Mouse (Mus musculus) neural tube, embryonic 13.5 days (tissue): Measurements from ENCODE around the gene Gm49396. TPM values are rescaled to one million over a fixed set of nuclear protein-coding genes. Genes with fewer than 3 reads are reported as not detected.

Experiments used
- ATAC-seq: fragments of 200-750 bp; cut with Nextera tagmentation; 2 replicates; pipeline ENCODE4 v1.8.0; 2017; ENCODE audit warnings: low read depth, mild to moderate bottlenecking, moderate TSS enrichment, moderate library complexity
- H3K27ac ChIP-seq: fragments of 300-500 bp; sonication (generic); replicated peaks from 2 replicates; pipeline ENCODE4 v1.5.1; 2015; ENCODE audit warnings: moderate library complexity, mild to moderate bottlenecking, inconsistent platforms
- H3K27me3 ChIP-seq: fragments of 300-500 bp; sonication (generic); 2 replicates; pipeline ENCODE4 v1.6.1; 2015; ENCODE audit warnings: mild to moderate bottlenecking, inconsistent platforms
- H3K36me3 ChIP-seq: fragments of 300-500 bp; sonication (generic); 2 replicates; pipeline ENCODE4 v1.6.1; 2015; ENCODE audit warnings: mild to moderate bottlenecking, inconsistent platforms
- H3K4me1 ChIP-seq: fragments of 300-500 bp; sonication (generic); replicated peaks from 2 replicates; pipeline ENCODE4 v1.6.1; 2015; ENCODE audit warnings: inconsistent platforms
- H3K4me2 ChIP-seq: fragments of 300-500 bp; sonication (generic); 2 replicates; pipeline ENCODE4 v1.6.1; 2015; ENCODE audit warnings: inconsistent platforms, mild to moderate bottlenecking, moderate library complexity
- H3K4me3 ChIP-seq: fragments of 300-500 bp; sonication (generic); 2 replicates; pipeline ENCODE4 v1.5.1; 2015; ENCODE audit warnings: mild to moderate bottlenecking, inconsistent platforms
- H3K9ac ChIP-seq: fragments of 300-500 bp; sonication (generic); 2 replicates; pipeline ENCODE4 v1.6.1; 2015; ENCODE audit warnings: moderate library complexity, mild to moderate bottlenecking, inconsistent platforms
- H3K9me3 ChIP-seq: fragments of 300-500 bp; sonication (generic); 2 replicates; pipeline ENCODE4 v1.6.1; 2016; ENCODE audit warnings: inconsistent platforms
- WGBS: fragments of 180-500 bp; shearing (Covaris S2); methylation state at CpG from one replicate; pipeline ENCODE4 v1.1.7; 2015; 5-methylcytosine and 5-hydroxymethylcytosine counted together
- microRNA-seq: library from miRNA; unstranded; fragments of <30 nt; microRNA quantifications from one replicate; pipeline ENCODE4, GENCODE M21; 2016
- polyA plus RNA-seq: library from polyadenylated mRNA; unstranded; fragments of >200 nt; fragmentation: Nextera tagmentation; extraction: Ambion mirVana; gene quantifications from 2 replicates; pipeline ENCODE4 v1.2.1, GENCODE M21; 2015

Gene Gm49396
- polyA plus RNA-seq, 1 experiment from 2014 or later: 14.5 TPM

GRCm38 (mm10) chr7:30607706-30608309 lies 44.7 kb downstream of the Gm49396 start:
- Histone ChIP-seq H3K27me3 (no peaks in the 10 kb centered on the region), H3K4me3 (no peak overlapping the region), H3K36me3 (no peaks in the 10 kb centered on the region), H3K9ac (no peak overlapping the region), H3K4me1 (no peaks in the 10 kb centered on the region), H3K9me3 (no peaks in the 10 kb centered on the region), H3K4me2 (no peak overlapping the region), H3K27ac (no peak overlapping the region)
- 31% methylated on average over 8 of the region's 8 CpGs for whole genome bisulfite sequencing
- 0 out of 2 replicates have a peak, but pooled peaks have one; percentile 43 for ATAC-seq

GRCm38 (mm10) chr7:30608476-30608875 lies 45.3 kb downstream of the Gm49396 start:
- H3K27me3 ChIP-seq: no peaks in the 10 kb centered on the region
- H3K9me3 ChIP-seq: no peaks in the 10 kb centered on the region
- H3K4me3 ChIP-seq: no peak overlapping the region
- peak overlapping the region; percentile 22; the same call in 1 of the 2 replicates for H3K9ac ChIP-seq
- H3K4me1 ChIP-seq: no peaks in the 10 kb centered on the region
- 52% methylated on average over 16 of the region's 16 CpGs for WGBS
- no peaks in the 10 kb centered on the region for H3K36me3 ChIP-seq
- H3K27ac ChIP-seq: no peak overlapping the region
- no peak for ATAC-seq
- no peak overlapping the region for H3K4me2 ChIP-seq

DNA sequence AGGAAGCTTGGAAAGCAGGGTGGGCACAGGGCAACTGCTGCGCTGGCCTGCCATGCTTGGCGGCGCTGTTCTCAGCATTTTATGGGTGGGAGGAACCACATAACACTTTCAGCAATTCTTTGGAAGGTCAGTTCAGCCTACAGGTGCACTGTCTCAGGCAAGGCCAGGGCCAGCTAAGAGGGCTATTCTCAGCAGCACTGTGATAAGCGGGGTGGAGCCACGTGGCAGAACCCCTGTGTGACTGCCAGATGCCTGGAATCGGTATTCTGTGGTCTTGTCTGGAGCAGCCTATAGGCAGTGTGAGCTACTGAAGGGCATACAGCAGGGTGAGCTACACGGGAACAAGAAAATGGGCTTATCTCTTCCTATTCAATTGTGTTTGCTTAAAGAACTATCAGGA lies 46.9 kb downstream of the Gm49396 start:
- no peaks in the 10 kb centered on the region for H3K9me3 ChIP-seq
- H3K36me3 ChIP-seq: no peaks in the 10 kb centered on the region
- no peaks in the 10 kb centered on the region for H3K4me1 ChIP-seq
- 59% methylated on average over 7 of the region's 7 CpGs for WGBS
- H3K27ac ChIP-seq: no peak overlapping the region
- H3K9ac ChIP-seq: no peak overlapping the region
- no peak overlapping the region for H3K4me3 ChIP-seq
- H3K27me3 ChIP-seq: no peaks in the 10 kb centered on the region
- no peak overlapping the region for H3K4me2 ChIP-seq
- ATAC-seq: no peak

GRCm38 (mm10) chr7:30612654-30613402 lies 49.7 kb downstream of the Gm49396 start, which contains the start of gene Upk1a:
Upk1a (minus strand) TSS chr7:30612847.
- Histone ChIP-seq H3K4me2 (no peak within 1 kb of the TSS), H3K27ac (no peak within 1 kb of the TSS), H3K9me3 (no peaks in the 10 kb centered on the region), H3K9ac (peak within 1 kb of the TSS; percentile 22; the same call in 1 of the 2 replicates), H3K27me3 (no peaks in the 10 kb centered on the region), H3K4me3 (no peak within 1 kb of the TSS), H3K4me1 (no peaks in the 10 kb centered on the region), H3K36me3 (peaks cover 25% of the 10 kb centered on the region)
- no peak for ATAC-seq
- WGBS: 73% methylated on average over 8 of the region's 8 CpGs

DNA sequence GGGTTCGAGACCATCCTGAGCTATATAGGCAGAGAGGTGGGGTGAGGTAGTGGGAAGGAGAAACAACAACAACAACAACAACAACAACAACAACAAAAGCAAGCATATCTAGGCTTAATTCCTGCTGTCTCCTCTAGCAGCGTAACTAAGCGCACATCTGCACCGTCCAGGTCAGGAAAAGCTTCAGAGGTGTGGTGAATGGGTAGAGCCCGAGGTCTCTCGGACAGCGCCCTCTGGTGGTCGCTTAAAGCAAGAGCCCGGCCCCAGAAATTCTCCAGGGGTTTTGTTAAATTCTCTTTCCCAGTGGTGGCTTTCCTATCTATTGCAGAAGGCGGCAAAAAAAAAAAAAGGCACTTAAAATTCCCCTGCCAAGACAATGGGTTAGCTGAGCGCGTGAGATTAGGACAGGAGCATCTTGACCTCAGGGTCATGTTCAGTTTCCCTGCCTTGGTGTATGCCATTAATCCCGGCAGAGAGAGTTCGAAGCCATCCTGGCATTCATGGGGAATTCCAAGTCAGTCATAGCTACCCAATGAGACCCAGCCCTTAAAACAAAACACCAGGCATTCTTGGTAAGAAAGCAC lies 50.5 kb downstream of the Gm49396 start:
- Histone ChIP-seq H3K9ac (peak overlapping the region; percentile 22; the same call in 1 of the 2 replicates), H3K9me3 (no peaks in the 10 kb centered on the region), H3K4me3 (no peak overlapping the region), H3K4me1 (no peaks in the 10 kb centered on the region), H3K4me2 (no peak overlapping the region), H3K27me3 (no peaks in the 10 kb centered on the region), H3K36me3 (peaks cover 33% of the 10 kb centered on the region), H3K27ac (no peak overlapping the region)
- ATAC-seq: 0 out of 2 replicates have a peak, but pooled peaks have one; percentile 40
- WGBS: 23% methylated on average over 14 of the region's 14 CpGs

- Histone ChIP-seq H3K4me1 (no peaks in the 10 kb centered on the region), H3K27ac (no peak overlapping the region), H3K27me3 (no peaks in the 10 kb centered on the region), H3K9ac (no peak overlapping the region), H3K36me3 (peaks cover 41% of the 10 kb centered on the region), H3K9me3 (no peaks in the 10 kb centered on the region), H3K4me2 (no peak overlapping the region), H3K4me3 (no peak overlapping the region)
- 87% methylated on average over 2 of the region's 2 CpGs for WGBS
- no peak for ATAC-seq
These were observed 51.3 kb downstream of the Gm49396 start for GRCm38 (mm10) chr7:30614454-30614853.

DNA sequence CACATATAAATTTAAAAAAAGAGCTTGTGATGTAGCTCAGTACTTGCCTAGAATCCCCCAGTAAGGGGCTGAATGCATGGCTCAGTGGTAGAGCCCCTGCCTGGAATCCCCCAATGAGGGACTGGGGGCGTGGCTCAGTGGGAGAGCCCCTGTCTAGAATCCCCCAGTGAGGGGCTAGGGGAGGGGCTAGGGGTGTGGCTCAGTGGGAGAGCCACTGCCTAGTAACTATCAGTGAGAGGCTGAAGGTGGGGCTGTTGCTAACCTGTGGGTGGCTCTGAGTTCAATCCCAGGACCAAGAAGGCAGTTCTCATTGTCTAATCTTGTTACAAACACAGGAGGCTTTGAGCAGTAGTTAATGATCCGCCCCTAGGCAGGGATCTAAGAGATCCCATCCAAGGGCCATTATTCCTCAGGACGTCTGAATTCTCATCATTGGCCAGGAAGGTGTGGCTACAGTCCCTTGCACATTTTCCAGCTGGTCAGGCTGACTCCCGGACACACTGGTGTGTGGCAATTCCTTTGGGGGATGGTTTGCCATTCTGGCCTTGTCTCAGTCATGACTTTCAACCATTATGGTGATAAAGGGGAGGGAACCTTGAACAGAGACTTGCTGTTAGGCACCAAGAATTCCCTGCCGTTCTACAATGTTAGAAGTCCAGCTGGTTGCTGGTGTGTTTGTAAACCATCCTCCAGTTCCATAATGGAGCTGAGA lies 52.1 kb downstream of the Gm49396 start:
- Histone ChIP-seq H3K36me3 (peaks cover 44% of the 10 kb centered on the region), H3K9ac (no peak overlapping the region), H3K27me3 (no peaks in the 10 kb centered on the region), H3K4me1 (no peaks in the 10 kb centered on the region), H3K4me2 (no peak overlapping the region), H3K9me3 (no peaks in the 10 kb centered on the region), H3K4me3 (no peak overlapping the region), H3K27ac (no peak overlapping the region)
- 56% methylated on average over 5 of the region's 5 CpGs for WGBS
- ATAC-seq: no peak; the same call in 1 of the 2 replicates

Small RNA genes lying within 50 kb of the gene (microRNA-seq; reads per million reads assigned to microRNA genes)
- gene Gm38670 (0.74 reads per million), gene Mir3569 (not detected)

Other genes starting within 250 kb of the Gm49396 start
- gene Syne4, start 248.5 kb upstream of the Gm49396 start, polyA plus RNA-seq: 19.0 and 27.3 TPM in 2 replicates
- 5.7 TPM in 1 of 2 replicates, not detected in the other for gene E130208F15Rik, start 241.6 kb upstream of the Gm49396 start, polyA plus RNA-seq
- gene Sdhaf1, start 239.4 kb upstream of the Gm49396 start, polyA plus RNA-seq: 18.0 and 22.9 TPM in 2 replicates
- gene Lrfn3, start 200.6 kb upstream of the Gm49396 start, polyA plus RNA-seq: 10.8 and 12.7 TPM in 2 replicates
- gene Tyrobp, start 149.6 kb upstream of the Gm49396 start, polyA plus RNA-seq: 35.3 and 40.8 TPM in 2 replicates
- gene Hcst, start 143.5 kb upstream of the Gm49396 start, polyA plus RNA-seq: 1.0 TPM in 1 of 2 replicates, not detected in the other
- 1.9 and 2.8 TPM in 2 replicates for gene Nfkbid, start 141.6 kb upstream of the Gm49396 start, polyA plus RNA-seq
- gene Aplp1, start 117.8 kb upstream of the Gm49396 start, polyA plus RNA-seq: 528 and 571 TPM in 2 replicates
- gene Kirrel2, start 105.7 kb upstream of the Gm49396 start, polyA plus RNA-seq: 3.3 and 3.9 TPM in 2 replicates
- gene Nphs1, start 105.0 kb upstream of the Gm49396 start, polyA plus RNA-seq: 0.77 and 1.0 TPM in 2 replicates
- not detected in 2 replicates for gene Prodh2, start 69.7 kb upstream of the Gm49396 start, polyA plus RNA-seq
- gene Arhgap33, start 28.3 kb upstream of the Gm49396 start, polyA plus RNA-seq: 86.8 and 95.2 TPM in 2 replicates
- gene Hspb6, start 11.2 kb upstream of the Gm49396 start, polyA plus RNA-seq: 6.6 TPM in 2 replicates
- gene Proser3, start 11.0 kb upstream of the Gm49396 start, polyA plus RNA-seq: 6.7 and 8.6 TPM in 2 replicates
- gene Lin37, start 3.5 kb upstream of the Gm49396 start, polyA plus RNA-seq: 60.9 and 62.9 TPM in 2 replicates
- 92.6 and 113 TPM in 2 replicates for gene U2af1l4, start within 50 bp of the Gm49396 start, polyA plus RNA-seq
- 126 and 147 TPM in 2 replicates for gene Psenen, start 283 bp downstream of the Gm49396 start, polyA plus RNA-seq
- gene Igflr1, start 2.1 kb downstream of the Gm49396 start, polyA plus RNA-seq: 4.8 and 6.0 TPM in 2 replicates
- 9.0 and 9.9 TPM in 2 replicates for gene Kmt2b, start 25.4 kb downstream of the Gm49396 start, polyA plus RNA-seq
- 0.36 and 0.50 TPM in 2 replicates for gene Zbtb32, start 35.6 kb downstream of the Gm49396 start, polyA plus RNA-seq
- 0.49 and 0.62 TPM in 2 replicates for gene Upk1a, start 49.5 kb downstream of the Gm49396 start, polyA plus RNA-seq
- 1,295 and 1,305 TPM in 2 replicates for gene Cox6b1, start 62.8 kb downstream of the Gm49396 start, polyA plus RNA-seq
- gene Etv2, start 72.5 kb downstream of the Gm49396 start, polyA plus RNA-seq: not detected in 2 replicates
- gene Rbm42, start 87.0 kb downstream of the Gm49396 start, polyA plus RNA-seq: 137 and 142 TPM in 2 replicates
- 22.0 and 22.7 TPM in 2 replicates for gene Haus5, start 101.7 kb downstream of the Gm49396 start, polyA plus RNA-seq
- not detected in 2 replicates for gene Pmis2, start 108.3 kb downstream of the Gm49396 start, polyA plus RNA-seq
- gene 2200002J24Rik, start 135.6 kb downstream of the Gm49396 start, polyA plus RNA-seq: not detected in 2 replicates
- 0.80 and 1.6 TPM in 2 replicates for gene Atp4a, start 148.9 kb downstream of the Gm49396 start, polyA plus RNA-seq
- gene Tmem147, start 166.2 kb downstream of the Gm49396 start, polyA plus RNA-seq: 253 and 272 TPM in 2 replicates
- gene Gapdhs, start 180.3 kb downstream of the Gm49396 start, polyA plus RNA-seq: 1.6 and 2.9 TPM in 2 replicates
- 1.2 and 2.8 TPM in 2 replicates for gene Sbsn, start 188.1 kb downstream of the Gm49396 start, polyA plus RNA-seq
- gene Dmkn, start 200.4 kb downstream of the Gm49396 start, polyA plus RNA-seq: 1.0 TPM in 1 of 2 replicates, not detected in the other
- gene Krtdap, start 224.6 kb downstream of the Gm49396 start, polyA plus RNA-seq: 0.85 TPM in 1 of 2 replicates, not detected in the other